Mouse (Mus musculus) left cerebral cortex, postnatal 14 days (tissue): ENCODE measurements at regions not wholly inside any gene's neighbourhood (a gene's known extent, or its start where the extent isn't known, plus 50 kb on each side); places are given as distances from the start of the nearest gene placed in this dataset.

Experiments used
- DNase-seq, 2 experiments: peaks; one replicate each; pipeline ENCODE4 v3.0.0; 2021 to 2022; ENCODE audit warnings: low spot score in 2 of 2, mixed read lengths in 1 of 2
- intact Hi-C: fragments of 180-260 bp; cut with DNase I; formaldehyde crosslinking; loops from one replicate; pipeline ENCODE4 v1.15.1; 2025

DNA sequence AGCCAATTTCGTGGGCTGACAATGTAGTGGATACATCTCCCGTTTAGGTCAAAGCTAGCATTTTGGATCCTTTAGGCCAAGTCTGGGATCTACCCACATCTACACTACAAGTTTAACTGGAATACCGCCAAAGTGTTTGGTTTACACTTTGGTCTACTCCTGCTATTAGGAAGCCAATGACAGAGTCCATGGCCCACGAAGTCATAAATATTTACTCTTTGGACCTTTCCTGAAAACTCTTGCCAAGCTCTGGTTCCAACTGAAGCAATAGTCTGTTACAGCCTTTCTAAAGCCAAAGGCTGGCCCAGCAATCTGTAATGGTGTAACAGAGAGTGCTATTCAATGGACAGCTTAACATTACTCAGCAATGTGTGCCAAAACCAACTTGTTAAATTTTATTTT, 1600.8 kb downstream of the Efnb2 start:
- DNase-seq: no peak
- intact Hi-C loops: no loop called here

DNA sequence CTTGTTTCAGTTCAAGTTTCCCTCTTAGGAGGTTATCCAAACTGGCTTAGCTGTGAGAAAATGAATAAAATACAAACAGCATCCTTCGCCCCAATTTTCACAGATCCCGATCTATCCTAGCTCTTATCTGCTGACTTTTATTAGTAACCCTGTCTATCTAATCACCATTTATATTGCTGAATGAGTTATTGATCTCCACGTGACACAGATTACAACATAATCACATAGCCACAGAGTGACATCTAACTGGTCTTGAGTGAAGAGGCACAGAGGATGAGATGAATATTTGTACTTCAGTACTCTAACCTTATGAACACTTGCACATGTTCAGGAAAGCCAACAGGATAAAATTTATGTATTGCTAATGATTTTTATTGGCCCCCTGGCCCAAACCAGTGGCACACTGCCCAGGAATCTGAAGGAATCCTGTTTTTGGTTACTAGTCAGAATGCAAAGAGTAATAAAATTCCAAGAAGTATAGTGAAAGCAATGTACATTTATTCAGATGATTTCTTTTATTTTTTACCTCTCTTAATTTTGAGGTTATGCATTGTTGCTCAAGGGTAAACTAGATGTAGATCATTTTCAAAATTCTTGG, 1634.7 kb downstream of the Efnb2 start:
- no peak for DNase-seq
- intact Hi-C loops: no loop called here

DNA sequence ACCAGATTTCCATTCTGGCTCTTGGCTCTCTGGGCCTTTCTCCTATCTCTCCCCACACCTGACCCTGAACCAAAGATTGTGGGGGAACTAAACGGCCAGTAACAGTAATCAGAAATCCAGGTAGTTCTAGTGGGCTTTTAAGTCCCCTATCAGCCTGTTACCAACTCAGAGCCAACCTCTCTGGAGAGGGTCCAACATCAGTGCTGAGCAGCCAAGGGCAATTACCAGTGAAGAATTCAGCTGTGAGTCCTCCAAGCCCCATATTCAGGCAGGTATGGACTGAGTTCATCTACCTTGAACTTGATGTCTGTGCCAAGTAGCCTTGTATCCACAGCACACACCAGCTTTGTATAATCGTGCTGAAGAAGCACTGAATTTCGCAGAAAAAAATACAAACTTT, 1636.7 kb downstream of the Efnb2 start:
- intact Hi-C loops: no loop called here
- no peak for DNase-seq

DNA sequence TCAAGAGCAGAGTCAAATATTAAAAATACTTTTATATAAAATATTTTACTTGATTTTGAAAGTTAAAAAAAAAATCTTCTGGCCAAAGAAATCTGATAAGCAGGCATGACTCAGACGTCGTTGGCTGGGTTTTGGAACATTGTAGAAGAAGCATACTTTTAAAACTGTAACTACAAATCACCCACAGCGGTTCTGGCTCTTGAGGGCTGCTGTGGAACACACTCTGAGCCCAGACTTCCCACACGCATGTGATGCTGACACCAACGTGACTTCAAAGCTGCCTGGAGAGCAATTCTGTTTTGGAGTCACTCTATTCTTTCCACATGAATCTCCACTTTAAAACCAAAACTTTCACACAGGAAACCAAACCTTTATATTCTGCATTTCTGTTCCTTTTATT, 1649.2 kb downstream of the Efnb2 start:
- peak; percentile 23 to 31 for DNase-seq
- intact Hi-C loops: no loop called here

DNA sequence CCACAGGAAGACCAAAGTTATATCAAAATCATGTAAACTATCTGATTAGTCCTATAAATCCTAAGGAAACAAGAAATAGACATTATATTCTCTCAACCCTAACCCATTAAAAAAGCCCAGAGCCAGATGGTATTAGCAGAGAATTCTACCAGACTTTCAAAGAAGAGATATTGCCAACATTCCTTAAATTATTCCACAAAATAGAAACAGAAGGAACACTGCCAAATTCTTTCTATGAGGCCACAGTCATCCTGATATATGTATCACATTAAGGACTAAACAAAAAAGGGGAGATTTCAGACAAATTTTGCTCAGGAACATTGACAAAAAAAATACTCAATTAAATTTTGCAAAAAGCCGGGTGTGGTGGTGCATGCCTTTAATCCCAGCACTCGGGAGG, 1669.5 kb downstream of the Efnb2 start:
- intact Hi-C loops: no loop called here
- no peak for DNase-seq

DNA sequence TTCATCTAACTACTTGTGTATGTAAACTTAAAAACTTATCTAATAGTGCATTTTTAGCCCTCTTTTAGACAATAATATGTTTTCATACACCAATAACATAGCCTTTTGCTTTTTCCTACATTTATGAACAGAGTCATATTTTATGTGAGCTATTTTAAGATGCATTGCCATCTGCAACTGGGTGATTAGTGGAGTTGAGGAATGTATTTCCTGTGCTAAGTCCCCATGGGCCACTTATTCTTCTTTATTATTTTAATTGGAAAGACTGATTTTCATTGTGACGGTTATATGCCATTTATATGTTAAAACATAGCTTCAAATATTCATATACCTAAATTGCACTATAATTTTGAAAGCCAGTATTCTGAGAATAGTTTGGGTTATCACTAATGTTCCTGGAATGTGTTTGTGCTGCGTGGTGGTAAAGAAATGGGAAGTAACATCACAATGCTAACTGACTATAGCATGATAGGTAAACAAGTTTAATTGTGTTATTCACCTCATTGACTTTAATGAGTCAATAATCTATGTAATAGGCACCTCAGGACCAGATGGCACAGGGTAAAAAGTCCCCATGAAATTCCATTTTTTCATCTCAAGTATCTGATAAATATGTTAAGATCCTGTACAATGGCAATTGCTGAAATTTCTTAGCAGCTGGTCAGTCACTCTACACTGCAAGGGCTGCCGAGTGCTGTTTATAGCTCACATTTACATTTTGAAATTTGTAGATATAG, 1671.5 kb downstream of the Efnb2 start:
- intact Hi-C loops: no loop called here
- DNase-seq: no peak

DNA sequence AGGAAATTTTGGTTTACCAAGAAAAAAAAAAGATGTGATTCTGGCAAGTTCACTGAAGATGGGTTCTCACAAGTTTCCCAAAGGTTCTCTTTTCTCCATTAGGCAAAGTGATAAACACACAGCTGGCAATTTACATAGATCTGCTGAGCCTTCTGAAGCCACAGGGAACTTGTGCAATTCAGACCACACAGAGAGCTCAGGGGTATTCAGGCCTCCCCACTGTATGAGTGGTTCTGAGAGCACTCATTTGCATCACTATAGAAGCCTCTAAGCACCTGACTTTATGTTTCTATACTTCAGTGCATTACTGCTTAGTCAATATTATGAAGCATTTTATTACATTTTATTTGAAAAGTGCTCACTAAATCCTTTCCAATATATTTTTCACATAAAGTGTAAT, 1687.1 kb downstream of the Efnb2 start:
- no peak for DNase-seq
- intact Hi-C loops: no loop called here

DNA sequence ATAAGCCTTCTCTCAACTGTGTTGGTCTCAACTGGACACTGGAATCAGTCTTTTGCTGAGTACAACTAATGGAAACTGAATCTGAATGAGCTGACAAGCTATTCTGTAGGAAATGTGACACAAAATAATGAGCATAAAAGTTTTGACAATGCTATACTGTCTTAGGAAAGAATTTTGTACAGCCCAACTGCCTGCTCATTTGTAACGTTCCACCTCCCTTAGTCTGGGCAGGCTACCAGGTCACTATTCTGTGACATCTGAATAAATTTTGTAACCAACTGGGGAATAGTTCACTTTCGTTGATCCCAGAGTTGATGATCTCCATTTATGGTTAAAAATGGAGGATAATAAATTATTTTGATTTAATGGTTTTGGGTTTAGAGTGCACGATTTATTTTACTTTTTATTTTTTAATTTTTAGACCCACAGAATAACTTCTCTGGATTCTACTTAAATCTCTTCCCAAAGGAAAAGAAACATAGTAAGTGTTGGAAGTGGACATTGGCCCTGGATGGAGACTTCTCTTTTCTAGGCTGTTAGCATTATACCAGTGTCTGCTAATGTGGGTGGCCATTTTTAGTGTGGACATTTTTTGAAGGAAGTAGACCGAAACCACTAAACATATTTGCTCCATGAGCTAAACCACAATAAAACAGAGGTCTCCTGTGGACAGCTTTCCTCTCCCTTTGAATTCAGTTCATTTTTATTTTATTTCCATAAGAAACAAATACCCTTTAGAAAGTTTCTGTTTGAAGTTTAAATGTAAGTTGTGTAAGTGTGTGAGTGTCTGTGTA, 1697.8 kb downstream of the Efnb2 start:
- intact Hi-C loops: no loop called here
- no peak for DNase-seq

DNA sequence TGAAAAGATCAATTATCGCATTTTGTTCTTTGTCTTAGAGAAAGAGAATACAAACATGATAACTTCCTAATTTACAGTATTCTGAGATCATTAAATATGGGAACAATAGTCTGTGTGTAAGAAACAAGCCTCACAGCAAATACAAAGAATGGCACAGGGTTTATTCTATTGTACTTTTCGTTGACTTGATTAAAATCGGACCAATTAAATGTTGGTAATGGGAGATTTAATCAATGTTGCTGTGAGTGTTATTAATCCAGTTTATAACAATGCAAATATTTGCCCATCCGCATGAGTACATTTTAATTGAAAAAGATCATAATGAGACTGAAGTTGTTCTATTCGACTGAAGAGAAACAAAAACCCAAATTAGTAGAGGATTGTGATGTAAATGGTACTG, 1703.0 kb downstream of the Efnb2 start:
- intact Hi-C loops: no loop called here

DNA sequence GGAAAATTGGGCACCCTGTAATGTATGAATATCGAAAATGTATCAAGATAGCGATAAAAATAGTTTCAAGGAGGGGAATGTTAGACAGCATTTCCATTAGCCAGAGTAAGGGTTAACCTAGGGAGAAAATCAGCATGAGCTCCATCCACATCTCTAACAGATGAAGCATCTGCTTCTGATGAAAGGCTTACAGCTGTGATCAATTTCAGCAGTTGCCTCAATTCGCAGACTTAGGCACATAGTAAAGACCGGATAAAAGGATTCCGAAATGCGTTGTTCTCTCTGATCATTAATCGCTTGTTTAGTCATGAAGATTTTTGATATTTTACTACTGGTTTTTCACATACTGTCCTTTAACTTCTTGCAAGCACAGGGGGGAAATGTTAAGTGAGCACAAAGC, 1706.8 kb downstream of the Efnb2 start:
- intact Hi-C loops: no loop called here

More for the DNA sequence above, 1703.0 kb downstream of the Efnb2 start:
- DNase-seq: no peak

DNA sequence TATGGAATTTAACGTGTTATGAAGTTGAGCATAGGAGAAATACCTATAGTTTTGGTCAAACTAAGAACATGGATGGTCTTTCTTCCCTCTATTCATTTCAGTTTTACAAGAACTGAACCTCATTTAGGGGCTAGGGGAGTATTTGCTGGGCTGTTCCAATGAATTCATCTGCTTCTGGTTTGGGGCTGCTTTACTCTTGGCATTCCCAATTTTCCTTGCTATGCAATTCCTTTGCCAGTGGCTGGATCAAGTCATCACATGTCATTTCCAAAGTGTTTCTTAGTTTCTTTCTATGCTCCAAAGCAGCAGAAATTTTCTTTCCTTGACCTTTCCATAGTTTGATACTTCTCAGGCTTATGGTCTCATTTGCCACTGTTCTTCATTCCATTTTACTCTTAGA, 1738.6 kb downstream of the Efnb2 start:
- no peak for DNase-seq
- intact Hi-C loops: no loop called here

More for the DNA sequence above, 1706.8 kb downstream of the Efnb2 start:
- no peak for DNase-seq

DNA sequence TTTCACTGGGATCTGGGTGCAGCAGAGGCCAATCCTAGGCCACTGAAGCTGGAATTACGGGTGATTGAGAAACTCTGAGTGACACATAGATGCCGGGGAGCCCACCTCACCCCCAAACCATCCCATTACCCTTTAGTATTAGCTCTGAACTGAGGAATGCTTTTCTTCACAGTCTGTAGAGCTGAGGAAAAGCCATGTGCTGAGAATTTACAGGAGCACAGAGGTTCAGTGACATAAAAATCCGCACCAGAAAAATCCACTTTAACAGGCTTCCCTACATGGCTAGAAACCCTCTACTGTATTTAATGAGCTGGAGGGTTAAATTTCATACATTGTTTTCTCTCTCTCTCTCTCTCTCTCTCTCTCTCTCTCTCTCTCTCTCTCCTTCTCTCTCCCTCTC, 1753.4 kb downstream of the Efnb2 start:
- intact Hi-C loops: no loop called here
- DNase-seq: no peak

DNA sequence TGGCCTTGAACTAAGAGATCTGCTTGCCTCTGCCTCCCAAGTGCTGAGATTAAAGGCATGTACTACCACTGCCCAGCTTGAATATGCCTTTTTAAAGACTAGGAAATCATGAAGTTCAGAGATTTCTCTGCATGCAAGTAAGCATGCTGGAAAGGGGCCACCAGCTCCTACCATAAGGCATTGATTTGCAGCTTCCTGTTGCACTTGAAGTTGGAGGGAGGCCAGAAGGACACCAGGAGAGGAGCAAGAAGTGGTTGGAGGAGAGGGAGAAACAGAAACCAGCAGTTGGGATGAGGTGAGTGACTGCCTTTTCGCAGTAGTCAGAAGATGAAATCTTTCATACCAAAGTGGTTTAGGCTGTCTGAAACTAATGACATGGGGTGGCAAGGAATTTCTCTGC, 1769.6 kb downstream of the Efnb2 start:
- intact Hi-C loops: no loop called here
- DNase-seq: no peak

DNA sequence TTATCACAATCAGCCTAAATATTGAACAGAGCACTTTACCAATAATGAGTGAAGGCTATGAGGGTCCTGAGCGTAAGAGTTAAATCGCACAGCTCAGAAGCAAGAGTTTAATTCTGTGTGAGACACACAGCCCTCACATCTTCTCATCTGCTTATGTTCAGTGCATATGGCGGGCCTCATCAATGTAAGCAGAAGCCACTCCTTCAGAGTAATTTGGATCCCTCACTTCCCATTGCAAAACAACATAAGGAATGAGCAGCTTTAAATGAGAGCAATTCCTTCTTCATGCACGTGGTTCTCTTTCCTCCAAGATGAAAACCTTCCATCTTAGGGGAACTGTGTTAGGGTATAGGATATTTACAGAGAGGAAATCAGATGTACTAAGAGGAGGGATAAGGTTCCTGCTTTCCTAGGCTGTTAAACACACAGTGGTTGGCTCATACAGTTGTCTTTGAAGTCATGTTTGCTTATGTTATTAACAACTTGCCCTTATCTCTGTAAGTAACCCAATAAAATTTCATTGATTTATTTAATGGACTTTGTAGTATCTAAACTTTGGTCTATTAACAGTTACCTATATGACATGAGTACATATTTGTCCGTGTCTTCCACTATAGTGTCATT, 1774.2 kb downstream of the Efnb2 start:
- no peak for DNase-seq
- intact Hi-C loops: no loop called here

DNA sequence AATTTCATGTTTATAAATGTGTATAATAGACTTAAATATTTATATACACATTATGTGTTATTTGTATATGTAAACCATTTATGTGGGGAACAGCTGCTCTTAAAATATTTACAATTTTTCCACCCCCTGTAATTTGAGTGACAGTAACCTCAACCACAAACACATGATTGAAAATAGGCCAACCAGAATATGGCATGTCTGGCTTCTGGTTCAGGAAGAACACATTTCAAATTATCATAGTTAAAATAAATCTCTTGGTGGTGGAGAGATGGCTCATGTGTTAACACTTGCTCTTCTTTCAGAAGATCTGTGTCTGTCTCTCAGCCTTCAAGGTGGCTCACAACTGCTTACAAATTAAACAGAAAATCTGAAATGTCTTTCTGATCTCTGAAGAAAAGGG, 1776.2 kb downstream of the Efnb2 start:
- intact Hi-C loops: no loop called here
- DNase-seq: no peak

DNA sequence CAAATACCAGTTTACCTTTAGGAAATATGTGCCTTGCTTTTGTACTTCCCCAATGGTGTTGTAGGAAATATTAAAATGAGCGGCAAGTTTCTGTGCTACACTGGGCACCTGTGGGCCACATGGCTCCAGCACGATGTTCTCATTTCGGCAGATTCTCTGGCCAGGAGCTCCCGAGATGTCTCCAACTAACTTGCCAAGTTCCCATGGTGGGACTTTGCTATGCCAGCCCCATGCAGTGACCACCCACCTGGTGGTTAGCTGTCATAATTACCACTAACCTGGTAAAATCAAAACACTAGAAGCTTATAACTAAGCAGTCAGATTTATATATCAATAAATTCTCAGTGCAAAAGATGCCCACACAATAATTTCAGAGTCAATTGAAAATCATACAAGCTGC, 1777.5 kb upstream of the Slc10a2 start:
- no peak for DNase-seq
- intact Hi-C loops: no loop called here
